Mouse (Mus musculus): ENCODE data around the gene Gm10718.
"Not testable (repeated sequence)": the region's sequence is repeated elsewhere in the genome, so short reads cannot be mapped to it uniquely, and the experiment has no call there.

GRCm38 (mm10) chr9:3006636-3007035 lies 16.7 kb upstream of the Gm10718 start:
- not testable (repeated sequence) for TF ChIP-seq CTCF (IDR thresholded peaks at IDR 0.05; ENCODE audit: extremely low read depth, insufficient read depth, insufficient read length, insufficient replicate concordance); POLR2A (IDR thresholded peaks at IDR 0.05; ENCODE audit: low read depth, low read length)

Measured in spleen, adult 2 months (tissue).